Mouse (Mus musculus) T-helper 1 cell (primary cell): ENCODE data around the gene Adh4.
"Not testable (repeated sequence)": the region's sequence is repeated elsewhere in the genome, so short reads cannot be mapped to it uniquely, and the experiment has no call there.

Experiments
- in situ Hi-C: fragments of 300-600 bp; cut with MboI, MseI; formaldehyde crosslinking; loops from one replicate; pipeline ENCODE4 v1.15.1; 2025; ENCODE audit warnings: high pct_unique_total_duplicates

Adh4 gene

DNA sequence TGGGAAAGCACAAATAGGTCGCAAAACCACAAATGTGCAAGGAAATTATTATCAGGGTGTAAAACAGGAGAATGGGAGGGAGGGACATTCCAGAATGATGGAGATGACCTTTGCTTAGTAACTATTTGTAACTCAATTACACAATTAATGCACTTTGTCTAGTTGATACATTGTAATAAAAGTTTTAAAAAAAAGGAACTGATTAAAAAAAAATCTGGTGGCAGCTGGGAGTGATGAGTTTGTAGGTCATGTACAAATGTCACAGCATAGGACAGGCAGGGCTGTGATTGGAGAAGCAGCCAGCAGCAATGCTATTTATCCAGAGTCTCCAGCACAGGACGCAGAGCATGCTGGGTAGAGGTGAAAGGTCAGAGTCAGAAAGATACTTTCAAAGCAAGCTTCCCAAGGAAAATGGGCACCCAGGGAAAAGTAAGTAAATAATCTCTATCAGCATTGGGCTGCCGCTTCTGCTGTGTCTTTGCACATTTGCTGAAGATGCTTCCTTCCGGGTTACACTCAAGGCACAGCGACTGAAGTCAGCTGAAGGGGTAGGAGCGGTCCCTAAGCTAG, at the start of gene Adh4:
Gene Adh4 (plus strand): TSS at position 346 of the 570 bp plus-strand sequence.
- in situ Hi-C loops, result no loop called here

DNA sequence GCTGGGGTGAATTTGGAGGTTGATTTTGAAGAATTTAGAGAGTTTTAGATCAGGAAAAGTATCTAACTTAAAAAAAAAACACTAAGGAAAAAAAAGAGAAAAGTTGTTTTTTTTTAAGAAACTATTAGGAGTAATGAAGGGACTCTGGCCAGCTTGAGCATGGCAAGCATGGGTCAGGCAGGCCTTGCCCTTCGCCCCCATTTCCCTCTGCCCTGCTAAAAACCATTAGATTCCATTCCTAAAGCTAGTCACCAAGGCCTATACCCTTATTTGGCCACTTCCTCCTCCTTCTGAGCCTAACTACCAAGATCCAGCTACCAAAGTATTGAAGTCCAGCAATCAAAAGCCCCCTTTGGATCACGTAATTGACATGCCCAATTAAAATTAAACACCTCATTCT, 49.1 kb upstream of the Adh4 start:
- in situ Hi-C loops, result no loop called here

DNA sequence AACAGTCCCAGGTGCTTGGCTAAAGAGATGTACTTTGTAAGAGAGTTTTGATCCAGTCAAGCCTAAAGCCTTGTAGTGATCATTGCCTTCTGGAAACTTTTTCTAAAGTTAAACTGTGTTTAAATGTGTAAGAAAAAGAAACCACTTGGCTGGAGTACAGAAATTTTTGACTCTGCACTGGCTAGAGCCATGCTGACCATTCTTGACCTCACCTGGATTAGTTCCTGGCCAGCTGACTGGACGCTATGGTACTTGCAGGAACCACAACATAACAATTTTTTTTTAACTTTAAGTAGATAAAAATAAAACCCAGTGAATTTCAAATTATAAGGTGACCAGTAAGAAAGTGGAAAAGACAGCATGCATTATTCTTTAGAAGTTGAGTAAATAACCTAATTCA, 45.7 kb upstream of the Adh4 start:
- in situ Hi-C loops, result no loop called here

DNA sequence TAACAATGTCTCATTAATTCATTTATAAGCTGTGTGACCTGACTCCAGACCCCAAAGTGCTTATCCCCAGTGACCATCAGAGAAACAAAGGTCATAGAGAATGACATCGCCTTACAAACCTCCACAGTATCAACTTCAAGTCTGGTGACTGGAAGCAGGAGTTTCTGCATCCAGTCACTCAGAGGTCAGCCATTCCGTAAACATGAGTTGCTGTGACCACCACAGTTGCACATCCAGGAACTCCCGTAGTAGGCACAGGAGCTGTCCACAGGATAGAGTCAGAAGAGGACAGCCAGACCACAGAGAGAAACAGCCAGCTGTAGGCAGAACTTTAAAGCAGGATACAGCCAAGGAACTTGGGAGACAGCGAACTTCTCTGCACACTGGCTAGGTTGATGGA, 45.0 kb upstream of the Adh4 start:
- in situ Hi-C loops, result not testable (repeated sequence)

DNA sequence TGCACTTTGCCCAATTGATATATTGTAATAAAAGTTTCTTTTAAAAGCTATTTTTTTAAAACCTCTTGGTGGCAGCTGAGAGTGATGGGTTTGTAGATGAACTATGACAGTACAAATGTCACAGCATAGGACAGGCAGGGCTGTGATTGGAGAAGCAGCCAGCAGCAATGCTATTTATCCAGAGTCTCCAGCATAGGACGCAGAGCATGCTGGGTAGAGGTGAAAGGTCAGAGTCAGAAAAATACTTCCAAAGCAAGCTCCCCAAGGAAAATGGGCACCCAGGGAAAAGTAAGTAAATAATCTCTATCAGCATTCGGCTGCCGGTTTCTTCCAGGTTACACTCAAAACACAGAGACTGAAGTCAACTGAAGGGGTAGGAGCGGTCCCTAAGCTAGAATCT, 41.3 kb upstream of the Adh4 start:
- in situ Hi-C loops, result no loop called here

DNA sequence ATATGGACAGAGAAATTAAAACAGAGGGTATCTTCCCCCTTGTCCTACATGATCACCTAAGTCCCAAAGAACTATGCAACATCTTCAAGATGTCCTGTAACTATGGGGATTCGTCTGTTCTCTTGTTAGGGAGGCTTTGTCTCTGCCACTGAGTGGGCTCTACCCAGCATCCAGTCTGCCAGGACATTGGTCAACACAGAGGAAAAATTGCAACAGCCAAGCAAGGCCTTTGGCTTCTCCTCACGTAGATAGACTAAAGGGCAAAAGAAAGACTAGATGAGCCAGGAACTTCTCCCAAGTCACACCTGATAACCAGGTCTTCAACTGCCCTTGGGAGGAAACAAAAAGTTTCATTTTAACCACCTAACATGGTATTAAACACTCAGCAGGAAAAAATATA, 40.1 kb upstream of the Adh4 start:
- in situ Hi-C loops, result no loop called here

DNA sequence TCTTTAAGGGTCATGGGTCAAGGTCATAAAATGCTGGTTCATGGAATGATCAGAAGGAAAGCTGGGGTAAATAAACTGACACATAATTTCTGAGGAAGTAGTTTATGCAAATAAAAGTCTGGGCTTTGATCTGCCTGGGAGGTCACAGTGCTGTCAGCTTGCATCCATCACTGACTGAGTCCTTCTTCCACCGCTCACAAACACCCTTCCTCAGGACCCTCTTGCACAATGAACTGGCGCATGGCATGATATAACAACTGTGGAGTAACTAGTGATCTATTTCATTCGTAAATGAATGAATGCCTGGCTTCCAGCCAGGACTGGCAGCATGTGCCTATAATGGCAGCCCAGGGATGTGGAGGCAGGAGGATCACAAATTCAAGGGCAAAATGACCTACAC, 34.1 kb upstream of the Adh4 start:
- in situ Hi-C loops, result no loop called here

DNA sequence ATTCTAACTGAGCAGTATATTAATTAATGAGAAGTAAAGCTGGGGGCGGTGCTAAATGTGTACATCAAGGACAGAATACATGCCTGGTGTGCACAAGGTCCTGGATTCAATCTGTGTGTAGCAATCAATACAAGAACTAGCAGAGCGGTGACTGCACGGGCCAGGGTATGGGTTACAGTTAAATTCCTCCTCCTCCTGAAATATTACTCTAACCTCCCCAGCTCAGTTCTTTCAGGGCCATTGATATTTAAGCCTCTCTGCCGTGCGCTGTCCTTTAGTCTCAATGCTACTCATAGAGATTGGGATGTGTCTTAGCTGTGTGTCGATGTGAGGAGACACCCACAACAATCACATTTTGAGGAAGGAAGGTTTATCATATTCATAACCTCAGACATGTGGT, 28.1 kb upstream of the Adh4 start:
- in situ Hi-C loops, result no loop called here

DNA sequence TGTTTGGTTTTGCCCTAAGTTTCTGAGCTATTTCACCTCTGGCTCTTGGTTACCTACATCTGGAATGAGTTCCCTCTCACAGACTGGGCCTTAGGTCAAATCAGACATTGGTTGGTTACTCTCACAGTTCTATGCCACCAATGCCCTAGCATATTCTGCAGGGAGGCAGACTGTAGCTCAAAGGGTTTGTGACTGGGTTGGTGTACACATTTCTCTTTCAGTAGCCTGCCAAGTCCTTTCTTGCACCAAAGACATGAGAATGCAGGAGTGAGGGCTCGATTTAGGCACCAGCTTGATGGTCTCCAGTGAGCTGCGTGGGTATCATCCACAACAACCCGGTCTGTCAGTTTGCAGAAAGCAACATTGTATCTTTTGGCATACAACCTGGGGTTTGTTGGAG, 10.4 kb upstream of the Adh4 start:
- in situ Hi-C loops, result no loop called here

DNA sequence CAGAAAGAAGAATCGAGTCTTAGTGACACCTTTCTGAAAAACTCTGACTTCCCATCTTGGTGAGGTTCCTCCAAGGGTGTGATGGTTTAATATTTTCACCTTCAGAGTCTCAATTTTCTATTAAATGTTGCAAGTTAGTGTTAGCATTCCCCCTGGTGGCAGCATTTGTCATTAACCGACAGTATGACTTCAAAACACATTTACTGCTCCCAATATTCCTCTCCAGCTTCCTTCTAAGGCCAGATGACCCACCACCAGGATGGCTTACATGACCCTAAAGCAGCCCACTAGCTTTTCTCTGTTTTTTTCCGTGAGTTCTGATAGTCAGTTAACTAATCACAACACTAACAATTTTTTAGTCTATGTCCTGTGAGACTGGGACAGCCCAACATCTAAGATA, 9.9 kb upstream of the Adh4 start:
- in situ Hi-C loops, result no loop called here

DNA sequence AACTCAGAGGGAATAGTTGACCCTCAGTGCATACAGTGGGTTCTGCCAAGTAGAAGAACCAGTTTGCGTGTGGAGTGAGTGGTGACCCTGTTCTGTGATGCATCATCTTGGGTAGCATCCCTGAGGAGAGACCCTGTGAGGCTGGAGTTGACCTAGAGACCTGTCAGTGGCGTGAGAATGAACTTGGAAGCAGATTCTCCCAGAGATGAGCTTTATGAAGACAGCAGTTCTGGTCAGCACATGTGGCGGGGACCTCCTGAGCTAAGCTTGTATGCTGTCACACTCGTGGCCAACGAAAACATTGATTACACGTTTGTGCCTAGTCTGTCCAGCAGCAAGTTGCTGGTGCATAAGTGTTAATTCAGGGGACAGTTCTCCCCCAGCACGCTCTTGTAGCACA, 9.4 kb upstream of the Adh4 start:
- in situ Hi-C loops, result no loop called here

DNA sequence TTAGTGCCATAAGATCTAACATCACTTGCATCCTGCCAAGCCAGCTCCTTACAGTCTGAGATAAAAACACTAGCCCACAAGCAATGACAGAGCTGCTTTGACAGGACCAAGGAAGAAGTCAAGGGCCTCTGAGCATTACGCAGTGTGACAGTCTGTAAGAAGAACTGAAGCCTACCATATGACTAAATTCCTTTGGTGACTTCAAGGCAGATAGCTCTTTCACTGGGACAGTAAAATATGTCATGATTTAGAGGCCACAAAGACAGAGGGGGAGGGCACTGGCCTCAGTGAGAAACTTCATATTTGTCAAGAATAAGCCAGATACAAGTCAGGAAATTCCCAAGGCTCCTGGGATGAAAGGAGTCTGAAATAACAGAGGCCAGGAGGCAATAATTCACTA, 7.3 kb upstream of the Adh4 start:
- in situ Hi-C loops, result no loop called here

DNA sequence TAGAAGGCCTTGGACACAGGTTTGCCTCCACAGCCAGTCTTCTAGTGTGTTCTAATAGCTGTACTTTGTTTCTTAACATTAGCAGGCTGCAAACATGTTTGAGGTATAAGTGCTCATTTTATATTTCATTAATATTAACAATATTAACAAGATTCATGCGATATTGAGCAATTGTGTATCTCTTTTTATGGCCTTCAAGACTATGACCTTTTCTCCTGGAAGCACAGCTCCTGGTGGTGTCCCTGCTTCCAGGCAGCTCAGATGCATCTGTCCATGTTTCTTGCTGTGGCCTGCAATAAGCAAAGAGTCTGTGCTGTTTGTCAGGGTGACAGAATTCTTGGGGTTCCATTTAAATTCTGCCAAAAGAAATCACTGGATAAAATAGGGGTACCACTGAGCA, 5.7 kb upstream of the Adh4 start:
- in situ Hi-C loops, result no loop called here

DNA sequence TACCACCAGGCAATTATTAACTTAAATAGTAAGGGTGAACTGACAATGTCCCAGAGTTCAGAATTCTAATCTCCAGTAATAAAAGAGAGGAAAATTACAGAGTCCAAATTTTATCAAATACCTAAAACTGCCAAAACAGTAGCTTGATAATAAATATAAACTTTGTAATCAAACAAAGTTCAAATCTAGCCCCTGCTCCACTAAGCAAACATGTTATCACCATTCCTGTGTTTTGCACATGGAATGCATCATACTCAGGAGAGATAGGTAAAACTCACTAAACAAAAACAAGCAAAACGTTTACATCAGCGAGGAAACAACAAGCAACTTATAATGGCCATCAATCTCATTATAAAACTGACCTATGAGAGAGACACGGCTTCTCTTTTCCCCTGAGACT, 5.1 kb upstream of the Adh4 start:
- in situ Hi-C loops, result no loop called here

DNA sequence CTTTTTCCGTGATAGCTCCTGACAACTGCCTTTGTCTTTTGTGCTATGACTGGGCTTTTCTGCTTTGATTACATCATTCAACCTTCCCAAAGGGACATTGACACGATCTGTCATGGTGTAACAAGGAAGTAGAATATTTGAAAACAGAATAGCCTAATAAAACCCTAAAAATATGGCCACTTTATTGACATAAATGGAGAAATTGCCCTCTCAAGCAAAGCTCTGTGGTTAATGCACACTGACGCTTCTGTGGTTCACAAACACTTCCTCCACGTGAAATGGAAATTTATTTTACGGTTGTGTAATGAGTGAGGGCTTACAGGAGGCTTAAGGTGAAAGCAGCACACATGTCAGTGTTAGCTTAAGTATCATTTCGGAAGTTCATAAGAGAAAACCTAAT, 4.1 kb downstream of the Adh4 start:
- in situ Hi-C loops, result no loop called here

DNA sequence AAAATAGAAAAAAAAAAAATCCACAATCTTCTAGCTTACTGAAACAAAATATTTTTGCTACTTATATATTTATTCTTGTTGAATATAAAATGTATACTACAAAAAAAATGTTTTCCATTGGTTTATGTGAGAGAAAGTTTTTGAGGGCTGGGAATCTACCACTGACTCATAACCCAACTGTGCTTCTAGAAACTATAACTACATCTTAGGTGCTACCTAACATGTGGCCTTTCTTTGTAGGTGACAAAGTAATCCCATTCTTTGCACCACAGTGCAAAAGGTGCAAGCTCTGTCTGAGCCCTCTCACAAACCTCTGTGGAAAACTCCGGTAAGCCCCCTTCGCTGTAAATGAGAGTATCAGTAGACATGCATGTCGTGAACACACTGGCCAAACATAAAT, 5.1 kb downstream of the Adh4 start:
- in situ Hi-C loops, result no loop called here

DNA sequence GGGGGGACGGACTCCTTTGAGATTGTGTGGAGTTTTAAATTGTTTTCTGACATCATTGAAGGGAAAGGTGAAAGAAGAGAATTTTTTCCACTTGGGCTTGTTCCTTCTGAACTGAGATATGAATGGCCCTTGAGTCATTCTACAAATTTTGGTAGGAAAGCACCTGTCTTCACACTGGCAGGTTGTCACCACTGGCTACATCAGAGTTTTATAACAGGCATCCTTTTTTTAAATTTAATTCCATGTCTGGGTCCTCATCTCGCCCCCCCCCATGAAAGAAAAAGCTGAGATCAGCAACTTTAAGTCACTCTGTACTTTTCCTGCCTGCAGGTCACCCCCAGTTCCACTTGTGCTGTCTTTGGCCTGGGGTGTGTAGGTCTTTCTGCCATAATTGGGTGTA, 8.4 kb downstream of the Adh4 start:
- in situ Hi-C loops, result no loop called here

DNA sequence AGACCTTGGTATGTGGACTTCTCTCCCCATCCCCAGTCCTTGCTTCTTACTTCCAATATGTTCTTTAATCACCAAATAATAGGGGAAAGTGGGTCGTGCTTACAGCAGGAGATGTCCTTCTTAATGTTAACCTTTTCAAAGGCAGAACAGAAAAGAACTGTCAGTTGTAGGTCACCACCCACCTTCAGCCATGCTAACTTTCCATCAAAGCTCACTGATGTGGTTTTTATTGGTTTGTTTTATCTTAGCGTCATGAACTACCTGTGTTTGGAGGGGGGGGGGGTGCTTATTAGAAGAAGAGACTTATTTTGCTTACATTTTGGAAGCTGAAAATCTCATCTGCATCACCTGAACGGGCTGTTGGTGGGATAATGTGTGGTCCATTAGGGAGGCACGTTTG, 9.0 kb downstream of the Adh4 start:
- in situ Hi-C loops, result no loop called here

DNA sequence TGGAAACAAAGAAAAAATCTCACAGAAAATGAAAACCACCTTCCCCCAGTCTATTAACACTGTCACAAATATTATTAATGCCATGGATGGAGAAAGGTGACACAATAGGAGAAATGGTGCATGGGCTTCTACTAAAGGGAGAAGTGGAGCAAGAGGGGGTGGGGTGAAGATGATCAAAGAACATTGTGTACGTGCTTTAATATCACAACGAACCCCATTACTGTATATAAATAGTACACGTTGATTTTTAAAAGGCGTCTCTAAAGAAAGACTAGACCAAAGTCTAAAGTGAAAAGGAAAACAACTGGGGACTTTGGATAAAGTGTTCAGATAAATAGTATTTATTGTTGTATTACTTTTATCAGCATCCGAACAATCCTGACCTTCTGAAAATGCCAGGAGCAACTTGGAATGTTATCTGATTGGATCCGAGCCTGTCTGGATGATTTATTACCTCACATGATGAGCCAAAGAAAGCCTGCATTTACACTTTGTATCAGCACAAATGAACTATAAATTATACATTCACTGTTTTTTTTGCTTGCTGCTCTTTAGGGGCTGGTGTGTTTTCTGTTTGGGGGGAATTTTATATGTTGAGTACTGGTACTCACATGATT, 15.2 kb downstream of the Adh4 start:
- in situ Hi-C loops, result no loop called here

DNA sequence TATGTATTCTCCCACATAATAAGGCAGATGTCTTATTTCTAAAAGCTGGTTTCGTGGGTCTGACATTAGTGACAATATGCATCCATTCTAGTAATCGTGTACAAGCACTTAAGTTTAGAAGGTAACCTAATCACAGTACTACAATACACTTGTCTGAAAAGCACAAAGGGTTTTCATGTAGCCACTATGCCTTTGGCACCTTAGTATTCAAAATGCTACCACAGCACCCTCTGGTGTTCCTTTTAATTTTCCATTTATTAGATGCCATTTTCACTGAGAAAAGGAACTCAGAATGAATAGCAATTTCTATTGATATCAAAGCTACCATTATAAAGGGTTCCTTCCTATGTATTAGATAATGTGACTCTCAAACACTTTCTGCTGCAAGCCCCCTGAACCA, 16.6 kb downstream of the Adh4 start:
- in situ Hi-C loops, result no loop called here

DNA sequence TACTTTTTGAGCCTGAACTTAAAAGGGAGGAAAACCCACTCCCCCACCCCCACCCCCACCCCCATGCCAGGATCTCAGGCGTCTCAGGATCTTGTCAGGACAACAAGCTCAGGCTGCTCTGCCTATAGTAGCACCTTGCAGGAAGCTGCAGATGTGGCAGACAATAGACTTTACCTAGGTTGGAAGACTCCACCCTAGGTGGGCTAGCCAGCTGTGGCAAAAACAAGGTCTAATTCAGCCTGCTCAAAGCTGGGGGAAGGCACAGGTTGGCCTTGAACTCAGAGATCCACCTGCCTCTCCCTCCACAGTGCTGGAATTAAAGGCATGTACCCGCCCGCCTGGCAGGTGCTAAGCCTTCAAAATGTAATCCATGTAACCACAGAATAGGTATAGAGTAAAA, 23.4 kb downstream of the Adh4 start:
- in situ Hi-C loops, result loop anchor here (5.0 kb wide), 2 partner anchors 111 to 241 kb away; no protein-coding TSS in a partner anchor

DNA sequence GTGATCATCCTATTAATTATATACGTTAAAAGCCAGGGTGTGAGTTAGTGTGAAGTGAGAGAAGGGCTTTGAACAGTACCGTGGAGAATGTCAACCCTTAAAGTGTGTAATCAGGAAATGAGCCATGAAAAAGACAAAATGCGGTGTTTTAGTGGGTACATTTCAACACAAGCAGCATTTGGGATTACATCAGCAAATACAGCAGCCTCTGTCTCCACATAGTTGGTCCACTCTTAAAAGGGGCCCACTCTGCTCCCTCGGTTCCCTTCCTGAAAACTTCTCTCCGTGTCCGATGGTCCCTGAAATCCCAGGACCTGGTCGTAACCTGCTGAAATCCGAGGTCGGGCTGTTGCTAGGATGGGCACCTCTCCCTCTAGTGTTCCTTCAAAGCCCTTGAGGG, 26.9 kb downstream of the Adh4 start:
- in situ Hi-C loops, result loop anchor here (5.0 to 10.0 kb wide), 2 partner anchors 220 to 1537 kb away; no protein-coding TSS in a partner anchor

DNA sequence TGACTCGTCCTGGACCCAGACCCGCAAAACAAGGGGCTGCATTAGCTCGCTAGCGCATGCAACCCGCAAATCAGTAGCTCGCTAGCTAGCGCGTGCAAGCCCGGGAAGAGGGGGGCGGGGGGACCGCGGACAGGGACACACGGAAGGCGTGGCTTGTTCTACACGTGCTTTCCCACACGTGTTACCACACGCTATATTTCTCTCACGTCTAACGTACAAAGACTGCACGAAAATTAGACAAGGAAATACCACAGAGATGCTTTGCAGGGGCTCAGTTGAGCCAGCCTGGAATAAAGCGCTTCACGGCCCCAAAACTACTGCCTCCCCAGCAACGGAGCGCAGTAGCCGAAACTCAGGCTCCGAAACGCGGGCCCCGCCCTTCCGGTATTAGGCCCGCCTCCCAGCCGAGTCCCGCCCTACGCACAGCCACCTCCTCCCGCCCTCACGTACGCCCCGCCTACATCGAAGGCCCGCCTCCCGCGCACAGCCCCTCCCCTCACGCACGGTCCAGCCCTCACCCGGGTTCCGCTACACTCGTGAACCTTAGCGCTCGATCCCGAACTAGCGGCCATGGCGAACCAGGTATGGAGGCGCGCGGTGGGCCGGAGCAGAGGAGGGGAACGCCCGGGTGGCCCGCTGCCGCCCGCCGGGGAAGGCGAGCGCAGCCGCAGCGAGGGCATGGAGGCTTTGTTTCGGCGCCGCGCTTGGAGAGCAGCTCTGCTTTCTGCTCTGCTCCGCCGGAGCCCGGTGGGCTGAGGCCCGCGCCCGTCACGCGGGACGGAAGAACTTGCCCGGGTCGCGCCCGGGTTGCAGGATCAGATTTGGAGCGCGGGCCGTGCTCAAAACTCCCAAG, 27.6 kb downstream of the Adh4 start, which contains the start of gene Adh5:
Gene Adh5 (plus strand): TSS at position 482 of the 853 bp plus-strand sequence.
- in situ Hi-C loops, result loop anchor here (5.0 to 10.0 kb wide), 2 partner anchors 221 to 1538 kb away; no protein-coding TSS in a partner anchor
